Mouse (Mus musculus): ENCODE measurements around the gene Zfp958. TPM values are rescaled to one million over a fixed set of nuclear protein-coding genes. Genes with fewer than 3 reads are reported as not detected.

Zfp958 gene
- total and polyA plus RNA-seq, 3 experiments: 5.6 to 206 (median 10.7) TPM

GRCm38 (mm10) chr8:4678218-4678907 is 65.4 kb downstream of the Zfp958 start (continued):
- TF ChIP-seq POLR2AphosphoS5 (IDR thresholded peaks at IDR 0.05; ENCODE audit: borderline replicate concordance, low read depth, low read length) (no peak), MYC (IDR thresholded peaks at IDR 0.05; ENCODE audit: low read depth, low read length) (no peak), SMC3 (IDR thresholded peaks at IDR 0.05; ENCODE audit: low read depth, low read length) (no peak), ETS1 (IDR thresholded peaks at IDR 0.05; ENCODE audit: low read depth, low read length) (peak; percentile 70), GATA1 (IDR thresholded peaks at IDR 0.05; ENCODE audit: low read depth, low read length) (no peak), ZC3H11A (IDR thresholded peaks at IDR 0.05; ENCODE audit: low read depth, low read length) (no peak), HCFC1 (IDR thresholded peaks at IDR 0.05; ENCODE audit: low read depth, low read length) (no peak), CHD2 (IDR thresholded peaks at IDR 0.05; ENCODE audit: low read length) (no peak), CHD1 (IDR thresholded peaks at IDR 0.05; ENCODE audit: low read depth, low read length) (no peak)

GRCm38 (mm10) chr8:4678908-4679545 is 66.1 kb downstream of the Zfp958 start:
- Histone ChIP-seq H3K27ac (ENCODE audit: control insufficient read depth, low read depth, low read length) (no peak overlapping the region; the same call in 1 of the 2 replicates), H3K79me2 (ENCODE audit: control insufficient read depth, insufficient read depth, low read length, poor library complexity) (no peaks in the 10 kb centered on the region; the same call in 1 of the 2 replicates), H3K36me3 (ENCODE audit: control insufficient read depth in 1 of 2, insufficient read depth in 2 of 2, low read length in 2 of 2) (peaks cover 0 to 7% of the 10 kb centered on the region in 2 experiments; a peak in 2 of 4 replicates), H3K9ac (ENCODE audit: control insufficient read depth, low read depth, low read length, poor library complexity, severe bottlenecking) (no peak overlapping the region; the same call in 1 of the 2 replicates), H3K4me3 (ENCODE audit: control insufficient read depth in 1 of 2, insufficient read depth in 1 of 2, low read depth in 2 of 2, low read length in 2 of 2) (peak overlapping the region; percentile 80 to 88), H3K27me3 (ENCODE audit: control insufficient read depth in 1 of 2, insufficient read depth in 2 of 2, low read length in 2 of 2) (no peaks in the 10 kb centered on the region), H3K4me1 (ENCODE audit: control insufficient read depth in 1 of 2, insufficient read depth in 2 of 2, low read length in 2 of 2) (peaks cover 0 to 6% of the 10 kb centered on the region in 2 experiments; a peak in 1 of 4 replicates), H3K9me3 (replicated peaks; ENCODE audit: insufficient read depth, low read length) (no peaks in the 10 kb centered on the region)
- no peak for DNase-seq (ENCODE audit: low read depth, low spot score)
- TF ChIP-seq TBP (IDR thresholded peaks at IDR 0.05; ENCODE audit: low read depth, low read length) (no peak), CHD1 (IDR thresholded peaks at IDR 0.05; ENCODE audit: low read depth, low read length) (no peak), MXI1 (IDR thresholded peaks at IDR 0.05; ENCODE audit: low read depth, low read length) (no peak), EP300 (IDR thresholded peaks at IDR 0.05; ENCODE audit: low read depth in 1 of 2, low read length in 2 of 2) (no peak), SMC3 (IDR thresholded peaks at IDR 0.05; ENCODE audit: low read depth, low read length) (no peak), MAX (IDR thresholded peaks at IDR 0.05; ENCODE audit: low read length) (no peak), ZKSCAN1 (IDR thresholded peaks at IDR 0.05; ENCODE audit: low read depth, low read length) (no peak), RAD21 (IDR thresholded peaks at IDR 0.05; ENCODE audit: low read depth, low read length) (no peak), USF1 (IDR thresholded peaks at IDR 0.05; ENCODE audit: low read depth, low read length) (no peak), NELFE (IDR thresholded peaks at IDR 0.05; ENCODE audit: low read depth, low read length) (no peak)

All from MEL (cell line).